Mouse (Mus musculus) heart, embryonic 11.5 days (tissue): Measurements from ENCODE around the gene Chrnd. TPM values are rescaled to one million over a fixed set of nuclear protein-coding genes. Genes with fewer than 3 reads are reported as not detected.
A peak's percentile ranks its signal among the peaks of the same experiment; 100 is the strongest.

Experiments
- ATAC-seq: fragments of 200-750 bp; cut with Nextera tagmentation; replicated peaks from 2 replicates; pipeline ENCODE4 v1.8.0; 2017; ENCODE audit warnings: moderate library complexity; ENCODE audit not compliant: insufficient number of reproducible peaks, low FRiP score, low TSS enrichment
- H3K27ac ChIP-seq: fragments of 300-500 bp; sonication (generic); 2 replicates; pipeline ENCODE4 v1.5.1; 2014; ENCODE audit warnings: mild to moderate bottlenecking, low read depth, low read length
- H3K27me3 ChIP-seq: fragments of 300-500 bp; sonication (generic); 2 replicates; pipeline ENCODE4 v1.6.1; 2014; ENCODE audit warnings: mild to moderate bottlenecking, low read length, mixed read lengths; ENCODE audit not compliant: control insufficient read depth, insufficient read depth
- H3K36me3 ChIP-seq: fragments of 300-500 bp; sonication (generic); 2 replicates; pipeline ENCODE4 v1.6.1; 2014; ENCODE audit warnings: mild to moderate bottlenecking, low read length, moderate library complexity, mixed read lengths; ENCODE audit not compliant: control insufficient read depth, insufficient read depth
- H3K4me1 ChIP-seq: fragments of 300-500 bp; sonication (generic); 2 replicates; pipeline ENCODE4 v1.6.1; 2014; ENCODE audit warnings: low read length; ENCODE audit not compliant: control insufficient read depth, insufficient read depth
- H3K4me2 ChIP-seq: fragments of 300-500 bp; sonication (generic); 2 replicates; pipeline ENCODE4 v1.6.1; 2014; ENCODE audit warnings: mild to moderate bottlenecking, moderate library complexity
- H3K4me3 ChIP-seq: fragments of 300-500 bp; sonication (generic); 2 replicates; pipeline ENCODE4 v1.5.1; 2014; ENCODE audit warnings: low read depth, low read length
- H3K9ac ChIP-seq: fragments of 300-500 bp; sonication (generic); 2 replicates; pipeline ENCODE4 v1.6.1; 2014; ENCODE audit warnings: mild to moderate bottlenecking, low read depth, low read length, moderate library complexity
- H3K9me3 ChIP-seq: fragments of 300-500 bp; sonication (generic); replicated peaks from 2 replicates; pipeline ENCODE4 v1.6.1; 2016; ENCODE audit warnings: low read length; ENCODE audit not compliant: control insufficient read depth
- WGBS: fragments of 180-500 bp; shearing (Covaris S2); extraction: QIAGEN DNeasy Blood & Tissue Kit; methylation state at CpG from one replicate; pipeline ENCODE4 v1.1.7; 2014; ENCODE audit not compliant: insufficient replicate concordance; 5-methylcytosine and 5-hydroxymethylcytosine counted together
- polyA plus RNA-seq: library from polyadenylated mRNA; unstranded; fragments of >200 nt; fragmentation: Nextera tagmentation; extraction: Ambion mirVana; gene quantifications from 2 replicates; pipeline ENCODE4 v1.2.1, GENCODE M21; 2014

The Chrnd gene
- polyA plus RNA-seq, 1 experiment from 2014 or later = not detected

- no peaks in the 10 kb centered on the region for H3K36me3 ChIP-seq
Observed at GRCm38 (mm10) chr1:87187037-87187355, 3.4 kb upstream of the Chrnd start.

GRCm38 (mm10) chr1:87197296-87197695, 6.9 kb downstream of the Chrnd start:
- Histone ChIP-seq H3K27me3 (0 out of 2 replicates have a peak, but pooled peaks cover under 1% of the 10 kb centered on the region), H3K9me3 (no peaks in the 10 kb centered on the region), H3K9ac (no peak overlapping the region), H3K4me1 (no peaks in the 10 kb centered on the region), H3K36me3 (no peaks in the 10 kb centered on the region), H3K27ac (no peak overlapping the region), H3K4me3 (no peak overlapping the region), H3K4me2 (no peak overlapping the region)
- 74% methylated on average over 9 of the region's 9 CpGs for WGBS
- no peak for ATAC-seq

More at GRCm38 (mm10) chr1:87187037-87187355, 3.4 kb upstream of the Chrnd start:
- Histone ChIP-seq H3K4me1 (no peaks in the 10 kb centered on the region), H3K27ac (no peak overlapping the region), H3K4me3 (peak overlapping the region; percentile 55), H3K27me3 (peaks cover 80% of the 10 kb centered on the region), H3K4me2 (peak overlapping the region; percentile 73), H3K9me3 (no peaks in the 10 kb centered on the region), H3K9ac (peak overlapping the region; percentile 36; the same call in 1 of the 2 replicates)
- no peak for ATAC-seq
- WGBS = under 1% methylated on average over 15 of the region's 15 CpGs

- Histone ChIP-seq H3K9me3 (no peaks in the 10 kb centered on the region), H3K9ac (no peak overlapping the region), H3K4me1 (no peaks in the 10 kb centered on the region), H3K27me3 (no peaks in the 10 kb centered on the region), H3K27ac (0 out of 2 replicates have a peak overlapping the region, but pooled peaks have one; percentile 51), H3K4me2 (no peak overlapping the region), H3K4me3 (no peak overlapping the region), H3K36me3 (no peaks in the 10 kb centered on the region)
- 61% methylated on average over 12 of the region's 12 CpGs for WGBS
- ATAC-seq = no peak
Observed at GRCm38 (mm10) chr1:87198119-87199065, 8.0 kb downstream of the Chrnd start.

GRCm38 (mm10) chr1:87200811-87201210, 10.4 kb downstream of the Chrnd start:
- H3K4me2 ChIP-seq = no peak overlapping the region
- H3K9me3 ChIP-seq = no peaks in the 10 kb centered on the region
- no peak overlapping the region for H3K27ac ChIP-seq
- WGBS = 31% methylated on average over 2 of the region's 2 CpGs
- no peak for ATAC-seq
- H3K36me3 ChIP-seq = no peaks in the 10 kb centered on the region
- H3K4me1 ChIP-seq = no peaks in the 10 kb centered on the region
- no peak overlapping the region for H3K4me3 ChIP-seq
- no peak overlapping the region for H3K9ac ChIP-seq
- H3K27me3 ChIP-seq = peaks cover 2% of the 10 kb centered on the region

- H3K27ac ChIP-seq = no peak overlapping the region
- no peak overlapping the region for H3K9ac ChIP-seq
- 50% methylated on average over 1 of the region's 1 CpGs for WGBS
- no peak overlapping the region for H3K4me3 ChIP-seq
- no peaks in the 10 kb centered on the region for H3K4me1 ChIP-seq
- no peak for ATAC-seq
- H3K4me2 ChIP-seq = no peak overlapping the region
- peaks cover 12% of the 10 kb centered on the region for H3K27me3 ChIP-seq
- H3K9me3 ChIP-seq = no peaks in the 10 kb centered on the region
- no peaks in the 10 kb centered on the region for H3K36me3 ChIP-seq
Observed at GRCm38 (mm10) chr1:87201848-87202247, 11.4 kb downstream of the Chrnd start.

GRCm38 (mm10) chr1:87203779-87204178, 13.4 kb downstream of the Chrnd start:
- ATAC-seq = no peak
- 72% methylated on average over 5 of the region's 5 CpGs for WGBS

GRCm38 (mm10) chr1:87204465-87204864, 14.1 kb downstream of the Chrnd start, which contains the start of gene Chrng:
Gene Chrng (plus strand): TSS chr1:87204657.
- WGBS = 79% methylated on average over 7 of the region's 7 CpGs
- ATAC-seq = no peak
- no peak within 1 kb of the TSS for H3K4me3 ChIP-seq
- peaks cover 33% of the 10 kb centered on the region for H3K27me3 ChIP-seq
- no peaks in the 10 kb centered on the region for H3K9me3 ChIP-seq
- H3K36me3 ChIP-seq = no peaks in the 10 kb centered on the region
- H3K4me1 ChIP-seq = no peaks in the 10 kb centered on the region
- H3K9ac ChIP-seq = no peak within 1 kb of the TSS
- H3K27ac ChIP-seq = no peak within 1 kb of the TSS
- no peak within 1 kb of the TSS for H3K4me2 ChIP-seq

More at GRCm38 (mm10) chr1:87203779-87204178, 13.4 kb downstream of the Chrnd start:
- Histone ChIP-seq H3K9ac (no peak overlapping the region), H3K27me3 (peaks cover 26% of the 10 kb centered on the region), H3K9me3 (no peaks in the 10 kb centered on the region), H3K4me1 (no peaks in the 10 kb centered on the region), H3K27ac (no peak overlapping the region), H3K4me3 (no peak overlapping the region), H3K4me2 (no peak overlapping the region), H3K36me3 (no peaks in the 10 kb centered on the region)

GRCm38 (mm10) chr1:87205038-87205437, 14.6 kb downstream of the Chrnd start:
- no peaks in the 10 kb centered on the region for H3K4me1 ChIP-seq
- H3K27ac ChIP-seq = no peak overlapping the region
- H3K9me3 ChIP-seq = no peaks in the 10 kb centered on the region
- no peak overlapping the region for H3K4me2 ChIP-seq
- 49% methylated on average over 6 of the region's 6 CpGs for whole genome bisulfite sequencing
- no peak for ATAC-seq
- H3K9ac ChIP-seq = no peak overlapping the region
- H3K36me3 ChIP-seq = no peaks in the 10 kb centered on the region
- peaks cover 34% of the 10 kb centered on the region for H3K27me3 ChIP-seq
- no peak overlapping the region for H3K4me3 ChIP-seq
